Mouse (Mus musculus) erythroblast, embryonic 14.5 days (primary cell): ENCODE results near the gene Zfhx2.

Experiments
- GATA1 ChIP-seq: IDR thresholded peaks from 2 replicates; pipeline ENCODE4 v1.6.1; 2012; ENCODE audit warnings: low read length, inconsistent platforms, mixed read lengths
- TAL1 ChIP-seq: IDR thresholded peaks from 3 replicates; pipeline ENCODE4 v1.6.1; 2012; ENCODE audit warnings: low read length, inconsistent platforms, mixed read lengths

DNA sequence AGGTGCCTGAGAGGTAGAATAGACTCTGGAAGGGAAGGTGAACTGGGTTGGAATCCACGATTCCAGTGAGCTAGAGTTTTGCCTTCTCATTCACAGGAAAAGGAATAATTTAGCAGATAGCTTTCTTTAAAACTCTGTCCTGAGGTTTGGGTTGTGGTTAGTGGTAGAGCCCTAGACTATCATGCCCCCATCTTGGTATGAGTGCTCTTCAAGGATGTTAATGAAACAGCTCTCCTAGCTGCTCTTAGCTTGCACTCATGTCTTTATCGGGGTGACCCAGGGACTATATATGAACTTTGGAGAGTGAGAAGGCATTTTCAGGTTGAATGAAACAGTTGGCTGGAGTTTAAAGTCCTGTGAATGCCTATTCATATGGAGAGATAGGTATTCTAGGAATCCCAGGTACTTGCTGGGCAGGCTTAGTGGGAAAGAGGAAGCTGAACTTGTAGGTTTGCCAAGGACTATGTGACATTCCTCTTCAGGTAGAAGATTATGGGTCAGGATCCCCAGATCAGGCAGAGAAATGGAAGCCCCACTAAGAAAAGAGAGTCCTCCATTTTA lies 44.1 kb downstream of the Zfhx2 start:
- no peak for TF ChIP-seq GATA1
- TF ChIP-seq TAL1: no peak
